ENCODE assay signal across 25 mouse cellular contexts in genomic region chrX:70895554-70895953, GRCm38 (mm10).
"Had no signal": no experiment of that assay in that cellular context is flagged by ENCODE, and none has a peak within 500 bp of the region (broad histone marks: within the 10 kb centered on the region; RNA-seq: fewer than 3 reads in every experiment).

No protein-coding gene starts in this region.

- H3K27me3 ChIP-seq: embryonic facial prominence, embryonic 12.5 days; embryonic facial prominence, embryonic 15.5 days; forebrain, embryonic 13.5 days; forebrain, embryonic 15.5 days had no signal

- H3K4me3 ChIP-seq: embryonic facial prominence, embryonic 10.5 days; embryonic facial prominence, embryonic 12.5 days; embryonic facial prominence, embryonic 13.5 days; embryonic facial prominence, embryonic 15.5 days; erythroblast, embryonic 14.5 days; forebrain, embryonic 10.5 days; forebrain, embryonic 12.5 days; forebrain, embryonic 13.5 days; forebrain, embryonic 15.5 days; gastrocnemius, adult 2 months; heart, embryonic 10.5 days had no signal

- H3K4me2 ChIP-seq: embryonic facial prominence, embryonic 12.5 days; embryonic facial prominence, embryonic 13.5 days; embryonic facial prominence, embryonic 15.5 days; forebrain, embryonic 12.5 days; forebrain, embryonic 13.5 days; forebrain, embryonic 15.5 days had no signal

- H3K4me1 ChIP-seq: embryonic facial prominence, embryonic 10.5 days; embryonic facial prominence, embryonic 12.5 days; embryonic facial prominence, embryonic 13.5 days; embryonic facial prominence, embryonic 15.5 days; forebrain, embryonic 10.5 days; forebrain, embryonic 12.5 days; forebrain, embryonic 13.5 days; forebrain, embryonic 15.5 days; heart, embryonic 10.5 days had no signal

- H3K9me3 ChIP-seq: embryonic facial prominence, embryonic 10.5 days; embryonic facial prominence, embryonic 12.5 days; embryonic facial prominence, embryonic 13.5 days; embryonic facial prominence, embryonic 15.5 days; forebrain, embryonic 10.5 days; forebrain, embryonic 12.5 days; forebrain, embryonic 13.5 days; forebrain, embryonic 15.5 days; heart, embryonic 10.5 days had no signal

- H3K36me3 ChIP-seq: embryonic facial prominence, embryonic 10.5 days; embryonic facial prominence, embryonic 12.5 days; embryonic facial prominence, embryonic 13.5 days; embryonic facial prominence, embryonic 15.5 days; forebrain, embryonic 10.5 days; forebrain, embryonic 12.5 days; forebrain, embryonic 15.5 days; heart, embryonic 10.5 days had no signal

- DNase-seq: cerebellum, adult 9-10 months; cerebellum, adult 9-11 months; cerebellum, postnatal 10 days; cerebellum, postnatal 14 days; cerebellum, postnatal 25 days; cerebellum, postnatal 36 days; embryo, embryonic 11 days; forebrain, postnatal 0 days; gastrocnemius, adult 2 months; gastrocnemius, postnatal 10 days; gastrocnemius, postnatal 14 days; gastrocnemius, postnatal 25 days; gastrocnemius, postnatal 36 days; heart, adult 11 months; heart, adult 18-20 months had no signal

- H3K27ac ChIP-seq: embryonic facial prominence, embryonic 10.5 days; embryonic facial prominence, embryonic 12.5 days; embryonic facial prominence, embryonic 13.5 days; embryonic facial prominence, embryonic 15.5 days; forebrain, embryonic 10.5 days; forebrain, embryonic 12.5 days; forebrain, embryonic 13.5 days; forebrain, embryonic 15.5 days; gastrocnemius, adult 2 months; heart, embryonic 10.5 days had no signal

- H3K9ac ChIP-seq: embryonic facial prominence, embryonic 12.5 days; embryonic facial prominence, embryonic 13.5 days; embryonic facial prominence, embryonic 15.5 days; forebrain, embryonic 12.5 days; forebrain, embryonic 13.5 days; forebrain, embryonic 15.5 days; forebrain, postnatal 0 days had no signal
